Mouse (Mus musculus): ENCODE results near the gene Nudt3.

- TF ChIP-seq CTCF (IDR thresholded peaks at IDR 0.05; ENCODE audit: borderline replicate concordance, control insufficient read depth, extremely low read depth, insufficient read depth, low read length, poor library complexity) (no peak), POLR2A (IDR thresholded peaks at IDR 0.05; ENCODE audit: control insufficient read depth, extremely low read depth, insufficient read depth, low read length, poor library complexity) (no peak)
Observed at GRCm38 (mm10) chr17:27575116-27575776, 48.0 kb downstream of the Nudt3 start.
